Mouse (Mus musculus) liver, embryonic 15.5 days (tissue): Measurements from ENCODE around the gene Cd96. TPM values are rescaled to one million over a fixed set of nuclear protein-coding genes. Genes with fewer than 3 reads are reported as not detected.

Experiments used
- polyA plus RNA-seq: library from polyadenylated mRNA; unstranded; fragments of >200 nt; fragmentation: Nextera tagmentation; extraction: Ambion mirVana; gene quantifications from 2 replicates; pipeline ENCODE4 v1.2.1, GENCODE M21; 2015

The Cd96 gene
- polyA plus RNA-seq, 1 experiment from 2014 or later: 0.05 TPM

Other genes with a start within 250 kb of the Cd96 start
- 12.4 and 14.1 TPM in 2 replicates for gene Phldb2, start 166.7 kb downstream of the Cd96 start, polyA plus RNA-seq
- 2.9 and 3.3 TPM in 2 replicates for gene Plcxd2, start 110.0 kb downstream of the Cd96 start, polyA plus RNA-seq
- 1.9 TPM in 2 replicates for gene Gm4737, start 34.8 kb upstream of the Cd96 start, polyA plus RNA-seq